Mouse (Mus musculus) stomach, embryonic 16.5 days (tissue): ENCODE data around the gene Card11. TPM values are rescaled to one million over a fixed set of nuclear protein-coding genes. Genes with fewer than 3 reads are reported as not detected.

Source experiments
- ATAC-seq: fragments of 200-750 bp; cut with Nextera tagmentation; 2 replicates; pipeline ENCODE4 v1.8.0; 2017; ENCODE audit warnings: moderate number of reproducible peaks, moderate TSS enrichment; ENCODE audit not compliant: insufficient read depth, low FRiP score
- H3K27ac ChIP-seq: fragments of 300-500 bp; sonication (generic); 2 replicates; pipeline ENCODE4 v1.5.1; 2014; ENCODE audit warnings: low read length
- H3K27me3 ChIP-seq: fragments of 300-500 bp; sonication (generic); 2 replicates; pipeline ENCODE4 v1.6.1; 2014; ENCODE audit warnings: low read length, control low read depth, mixed read lengths; ENCODE audit not compliant: control insufficient read depth, insufficient read depth
- H3K36me3 ChIP-seq: fragments of 300-500 bp; sonication (generic); 2 replicates; pipeline ENCODE4 v1.6.1; 2014; ENCODE audit warnings: low read length; ENCODE audit not compliant: control insufficient read depth, insufficient read depth
- H3K4me1 ChIP-seq: fragments of 300-500 bp; sonication (generic); 2 replicates; pipeline ENCODE4 v1.6.1; 2014; ENCODE audit warnings: low read length, control low read depth, mixed read lengths; ENCODE audit not compliant: control insufficient read depth, insufficient read depth
- H3K4me2 ChIP-seq: fragments of 300-500 bp; sonication (generic); 2 replicates; pipeline ENCODE4 v1.6.1; 2014; ENCODE audit warnings: low read depth, low read length, mixed read lengths
- H3K4me3 ChIP-seq: fragments of 300-500 bp; sonication (generic); replicated peaks from 2 replicates; pipeline ENCODE4 v1.5.1; 2014; ENCODE audit warnings: mild to moderate bottlenecking, low read length
- H3K9ac ChIP-seq: fragments of 300-500 bp; sonication (generic); 2 replicates; pipeline ENCODE4 v1.6.1; 2014; ENCODE audit warnings: low read length
- H3K9me3 ChIP-seq: fragments of 300-500 bp; sonication (generic); replicated peaks from 2 replicates; pipeline ENCODE4 v1.6.1; 2016; ENCODE audit warnings: low read length, control low read depth; ENCODE audit not compliant: control insufficient read depth
- WGBS: fragments of 180-500 bp; shearing (Covaris S2); extraction: QIAGEN DNeasy Blood & Tissue Kit; methylation state at CpG from one replicate; pipeline ENCODE4 v1.1.7; 2014; 5-methylcytosine and 5-hydroxymethylcytosine counted together
- polyA plus RNA-seq: library from polyadenylated mRNA; unstranded; fragments of >200 nt; fragmentation: Nextera tagmentation; extraction: Ambion mirVana; gene quantifications from 2 replicates; pipeline ENCODE4 v1.2.1, GENCODE M21; 2015

The Card11 gene
- polyA plus RNA-seq: 0.37 and 0.49 TPM in 2 replicates

GRCm38 (mm10) chr5:141000349-141000748, at the start of gene Card11:
TSS of gene Card11 (minus strand) at chr5:141000582.
- no peak within 1 kb of the TSS for H3K27ac ChIP-seq
- no peak within 1 kb of the TSS for H3K9ac ChIP-seq
- H3K9me3 ChIP-seq: no peaks in the 10 kb centered on the region
- no peak within 1 kb of the TSS for H3K4me3 ChIP-seq
- H3K36me3 ChIP-seq: no peaks in the 10 kb centered on the region
- no peak for ATAC-seq
- no peaks in the 10 kb centered on the region for H3K27me3 ChIP-seq
- no peak within 1 kb of the TSS for H3K4me2 ChIP-seq
- 58% methylated on average over 10 of the region's 10 CpGs for WGBS
- H3K4me1 ChIP-seq: no peaks in the 10 kb centered on the region

GRCm38 (mm10) chr5:141047651-141048218, 47.4 kb upstream of the Card11 start:
- no peak overlapping the region for H3K4me2 ChIP-seq
- no peak overlapping the region for H3K27ac ChIP-seq
- 63% methylated on average over 13 of the region's 13 CpGs for WGBS
- no peaks in the 10 kb centered on the region for H3K36me3 ChIP-seq
- H3K4me1 ChIP-seq: no peaks in the 10 kb centered on the region
- H3K4me3 ChIP-seq: no peak overlapping the region
- ATAC-seq: no peak
- H3K9me3 ChIP-seq: 0 out of 2 replicates have a peak, but pooled peaks cover 4% of the 10 kb centered on the region
- H3K27me3 ChIP-seq: no peaks in the 10 kb centered on the region
- no peak overlapping the region for H3K9ac ChIP-seq

GRCm38 (mm10) chr5:141044976-141045375, 44.6 kb upstream of the Card11 start:
- 78% methylated on average over 9 of the region's 9 CpGs for WGBS
- Histone ChIP-seq H3K27me3 (no peaks in the 10 kb centered on the region), H3K9ac (no peak overlapping the region), H3K4me3 (no peak overlapping the region), H3K27ac (no peak overlapping the region), H3K4me2 (no peak overlapping the region), H3K36me3 (no peaks in the 10 kb centered on the region), H3K9me3 (no peaks in the 10 kb centered on the region), H3K4me1 (no peaks in the 10 kb centered on the region)
- ATAC-seq: no peak

GRCm38 (mm10) chr5:141043654-141044447, 43.5 kb upstream of the Card11 start:
- Histone ChIP-seq H3K4me2 (peak overlapping the region; percentile 34; the same call in 1 of the 2 replicates), H3K9ac (no peak overlapping the region), H3K4me3 (peak overlapping the region; percentile 9; the same call in 1 of the 2 replicates), H3K27me3 (no peaks in the 10 kb centered on the region), H3K36me3 (no peaks in the 10 kb centered on the region), H3K27ac (no peak overlapping the region), H3K4me1 (no peaks in the 10 kb centered on the region), H3K9me3 (no peaks in the 10 kb centered on the region)
- WGBS: 51% methylated on average over 19 of the region's 19 CpGs
- ATAC-seq: no peak

- no peak overlapping the region for H3K4me2 ChIP-seq
- no peak overlapping the region for H3K9ac ChIP-seq
- H3K9me3 ChIP-seq: no peaks in the 10 kb centered on the region
- H3K4me3 ChIP-seq: no peak overlapping the region
- ATAC-seq: no peak
- no peak overlapping the region for H3K27ac ChIP-seq
- WGBS: 75% methylated on average over 4 of the region's 4 CpGs
- no peaks in the 10 kb centered on the region for H3K4me1 ChIP-seq
- no peaks in the 10 kb centered on the region for H3K27me3 ChIP-seq
- H3K36me3 ChIP-seq: no peaks in the 10 kb centered on the region
These were observed 42.0 kb upstream of the Card11 start for GRCm38 (mm10) chr5:141042406-141042805.

- no peak overlapping the region for H3K4me2 ChIP-seq
- no peaks in the 10 kb centered on the region for H3K4me1 ChIP-seq
- H3K27ac ChIP-seq: no peak overlapping the region
- no peaks in the 10 kb centered on the region for H3K9me3 ChIP-seq
- H3K9ac ChIP-seq: no peak overlapping the region
- 42% methylated on average over 9 of the region's 9 CpGs for WGBS
- H3K36me3 ChIP-seq: no peaks in the 10 kb centered on the region
- no peak for ATAC-seq
- H3K27me3 ChIP-seq: no peaks in the 10 kb centered on the region
- H3K4me3 ChIP-seq: no peak overlapping the region
These were observed 40.5 kb upstream of the Card11 start for GRCm38 (mm10) chr5:141040846-141041245.

GRCm38 (mm10) chr5:141038342-141038741, 38.0 kb upstream of the Card11 start:
- Histone ChIP-seq H3K4me1 (no peaks in the 10 kb centered on the region), H3K36me3 (no peaks in the 10 kb centered on the region), H3K4me2 (no peak overlapping the region), H3K9ac (no peak overlapping the region), H3K27ac (no peak overlapping the region), H3K9me3 (no peaks in the 10 kb centered on the region), H3K27me3 (no peaks in the 10 kb centered on the region), H3K4me3 (no peak overlapping the region)
- no peak for ATAC-seq
- WGBS: 58% methylated on average over 1 of the region's 1 CpGs

- Histone ChIP-seq H3K27me3 (no peaks in the 10 kb centered on the region), H3K36me3 (no peaks in the 10 kb centered on the region)
These were observed 35.0 kb upstream of the Card11 start for GRCm38 (mm10) chr5:141035346-141035745.

GRCm38 (mm10) chr5:141034301-141034700, 33.9 kb upstream of the Card11 start:
- no peak overlapping the region for H3K27ac ChIP-seq

More at GRCm38 (mm10) chr5:141035346-141035745, 35.0 kb upstream of the Card11 start:
- 68% methylated on average over 6 of the region's 6 CpGs for WGBS
- H3K4me2 ChIP-seq: no peak overlapping the region
- no peaks in the 10 kb centered on the region; the same call in 1 of the 2 replicates for H3K9me3 ChIP-seq
- no peak for ATAC-seq
- H3K27ac ChIP-seq: no peak overlapping the region
- H3K4me3 ChIP-seq: no peak overlapping the region
- H3K9ac ChIP-seq: no peak overlapping the region
- no peaks in the 10 kb centered on the region for H3K4me1 ChIP-seq

More at GRCm38 (mm10) chr5:141034301-141034700, 33.9 kb upstream of the Card11 start:
- Histone ChIP-seq H3K27me3 (no peaks in the 10 kb centered on the region), H3K9ac (no peak overlapping the region), H3K4me1 (no peaks in the 10 kb centered on the region), H3K4me3 (no peak overlapping the region), H3K4me2 (no peak overlapping the region), H3K36me3 (no peaks in the 10 kb centered on the region), H3K9me3 (no peaks in the 10 kb centered on the region; the same call in 1 of the 2 replicates)
- ATAC-seq: no peak
- 66% methylated on average over 3 of the region's 3 CpGs for WGBS
